ENCODE assay signal across 8 mouse cellular contexts in the genomic region with DNA sequence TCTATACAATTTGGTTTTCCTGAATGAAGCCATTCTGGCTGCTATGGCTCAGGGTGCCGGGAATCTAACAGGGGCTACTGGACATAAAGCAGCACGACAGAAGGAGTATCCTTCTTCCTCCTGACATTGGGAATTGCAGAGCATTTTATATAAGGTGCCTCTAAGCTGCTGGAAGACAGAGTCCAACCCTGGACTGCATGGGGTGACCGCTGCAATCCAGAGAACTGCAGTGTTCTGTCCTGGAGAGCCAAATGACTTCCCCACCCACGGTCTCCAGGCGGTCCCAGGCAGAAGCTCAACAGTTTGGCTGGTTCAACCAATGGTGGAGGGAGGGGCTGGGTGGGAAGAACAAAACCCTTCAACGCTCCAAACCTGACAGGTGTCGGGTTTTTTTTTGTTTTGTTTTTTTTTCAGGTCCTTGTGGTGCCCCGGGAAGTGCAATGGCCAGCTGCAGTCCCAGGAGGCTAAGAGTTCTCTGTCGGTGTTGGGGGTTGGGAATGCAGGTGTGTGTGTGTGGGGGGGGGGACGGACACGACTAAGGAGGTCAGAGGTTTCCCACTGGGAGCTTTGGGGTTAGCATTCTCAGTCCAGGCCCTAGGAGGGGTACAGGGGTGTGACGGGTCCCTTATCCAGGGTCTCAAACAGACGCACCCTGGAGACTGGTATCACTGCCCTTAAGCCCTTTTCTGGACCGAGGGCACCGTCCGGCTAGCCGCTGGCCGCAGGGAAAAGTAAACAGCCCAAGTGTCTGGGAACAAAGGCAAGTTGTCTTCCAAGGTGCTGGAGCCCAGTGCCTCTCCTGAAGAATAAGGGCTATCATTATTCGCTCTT. TPM values are rescaled to one million over a fixed set of nuclear protein-coding genes. Genes with fewer than 3 reads are reported as not detected.
DNase-seq lines count a peak whose midpoint lies in the region; ATAC-seq lines count a peak whose summit lies in the region.

No protein-coding gene starts in this region.

- H3K27me3 ChIP-seq in limb, embryonic 12.5 days: no peaks in the 10 kb centered on the region
- no peaks in the 10 kb centered on the region for H3K27me3 ChIP-seq in stomach, embryonic 15.5 days (replicated peaks)

- H3K27ac ChIP-seq in limb, embryonic 12.5 days: peak overlapping the region; percentile 99
- H3K27ac ChIP-seq in stomach, embryonic 15.5 days: peak overlapping the region; percentile 92

- H3K36me3 ChIP-seq in limb, embryonic 12.5 days: peaks cover 15% of the 10 kb centered on the region
- H3K36me3 ChIP-seq in stomach, embryonic 15.5 days: peaks cover 4% of the 10 kb centered on the region; the same call in 1 of the 2 replicates

- peak overlapping the region; percentile 98 for H3K4me3 ChIP-seq in limb, embryonic 12.5 days (replicated peaks)
- peak overlapping the region; percentile 87 for H3K4me3 ChIP-seq in stomach, embryonic 15.5 days (replicated peaks)

- WGBS in limb, embryonic 12.5 days: 2% methylated on average over 19 of the region's 19 CpGs
- WGBS in stomach, embryonic 15.5 days: 6% methylated on average over 19 of the region's 19 CpGs

- DNase-seq in frontal cortex, postnatal 10 days (ENCODE audit: low spot score in 2 of 2): no peak
- DNase-seq in thymus, postnatal 0 days (ENCODE audit: low spot score): peak; percentile 23
- DNase-seq in thymus, postnatal 10 days (ENCODE audit: low spot score in 2 of 2): no peak
- DNase-seq in ovary, adult 18-20 months (ENCODE audit: low spot score): no peak
- DNase-seq in frontal cortex, postnatal 14 days (ENCODE audit: low spot score in 2 of 2): no peak

- peaks cover 73% of the 10 kb centered on the region for H3K4me1 ChIP-seq in limb, embryonic 12.5 days (replicated peaks)
- H3K4me1 ChIP-seq in stomach, embryonic 15.5 days: peaks cover 38% of the 10 kb centered on the region

- H3K9ac ChIP-seq in limb, embryonic 12.5 days (replicated peaks): peak overlapping the region; percentile 99
- peak overlapping the region; percentile 81; the same call in 1 of the 2 replicates for H3K9ac ChIP-seq in stomach, embryonic 15.5 days

- peak overlapping the region; percentile 85 for H3K4me2 ChIP-seq in limb, embryonic 12.5 days
- H3K4me2 ChIP-seq in stomach, embryonic 15.5 days: peak overlapping the region; percentile 83

- H3K9me3 ChIP-seq in limb, embryonic 12.5 days: no peaks in the 10 kb centered on the region
- no peaks in the 10 kb centered on the region for H3K9me3 ChIP-seq in stomach, embryonic 15.5 days

- 0 out of 2 replicates have a peak, but pooled peaks have one; percentile 10 for ATAC-seq in frontal cortex, adult (ENCODE audit: low TSS enrichment)
- no peak for ATAC-seq in limb, embryonic 12.5 days (ENCODE audit: insufficient number of reproducible peaks, insufficient read depth, low FRiP score, low TSS enrichment, low read depth)
- ATAC-seq in stomach, embryonic 15.5 days (ENCODE audit: insufficient read depth, low FRiP score, low read depth): no peak

RNA-seq across cellular contexts. Expression of a gene that starts 1.4 kb away (rescaled TPM):
- 2.6 and 3.2 TPM in 2 replicates for polyA plus RNA-seq in thymus, postnatal 0 days (2015; fragmentation: Nextera tagmentation; extraction: Ambion mirVana)
- 80.4 and 85.1 TPM in 2 replicates for polyA plus RNA-seq in limb, embryonic 12.5 days (2016; fragmentation: Nextera tagmentation; extraction: Ambion mirVana)
- 18.4 and 19.3 TPM in 2 replicates for polyA plus RNA-seq in stomach, embryonic 15.5 days (2015; fragmentation: Nextera tagmentation; extraction: Ambion mirVana)
